8 mouse cellular contexts compared by ENCODE assay signal in the genomic region with DNA sequence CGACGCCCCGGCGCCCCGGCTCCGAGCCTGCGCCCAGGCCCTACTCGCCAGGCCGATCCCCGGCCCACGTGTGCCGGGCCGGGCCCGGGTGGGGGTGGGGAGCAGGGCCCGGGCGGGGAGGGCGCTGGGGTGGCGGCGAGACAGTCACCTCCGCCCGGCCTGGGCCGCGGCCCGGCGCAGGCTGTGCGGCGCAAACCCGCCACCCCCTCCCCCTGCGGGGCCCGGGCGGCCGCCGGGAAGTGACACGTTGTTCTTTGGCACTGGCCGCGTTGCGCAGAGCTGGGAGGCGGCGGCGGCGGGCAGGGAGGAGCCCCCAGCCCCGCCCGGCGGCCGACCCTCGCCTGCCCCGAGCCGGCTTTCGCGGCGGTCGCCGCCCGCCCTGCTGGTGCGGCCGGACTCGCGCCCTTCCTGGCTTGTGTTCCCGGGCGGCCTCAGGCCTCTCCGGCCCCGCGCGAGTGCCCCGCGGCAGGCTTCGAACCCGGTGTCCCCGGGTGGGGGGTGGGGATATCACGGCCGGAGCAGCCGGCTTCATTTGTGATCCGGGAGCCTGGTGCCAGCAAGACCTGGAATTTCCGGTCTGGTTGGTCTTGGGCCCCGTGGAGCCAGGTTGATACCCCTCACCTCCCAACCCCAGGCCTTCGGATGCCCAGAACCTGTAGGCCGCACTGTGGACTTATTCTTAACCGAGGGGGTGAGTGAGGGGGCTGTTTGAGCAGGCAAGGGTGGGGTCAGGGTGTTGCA. TPM values are rescaled to one million over a fixed set of nuclear protein-coding genes. Genes with fewer than 3 reads are reported as not detected.
DNase-seq lines count a peak whose midpoint lies in the region; ATAC-seq and TF ChIP-seq lines count a peak whose summit lies in the region.

No protein-coding gene starts in this region.

- 0% methylated on average over 65 of the region's 78 CpGs for WGBS in forebrain, embryonic 16.5 days
- under 1% methylated on average over 42 of the region's 78 CpGs for WGBS in hindbrain, embryonic 12.5 days
- under 1% methylated on average over 65 of the region's 78 CpGs for WGBS in midbrain, embryonic 10.5 days
- under 1% methylated on average over 73 of the region's 78 CpGs for WGBS in stomach, embryonic 16.5 days

- H3K27me3 ChIP-seq in forebrain, embryonic 16.5 days (replicated peaks; ENCODE audit: control insufficient read depth, insufficient read depth, low read length) = no peaks in the 10 kb centered on the region
- no peaks in the 10 kb centered on the region for H3K27me3 ChIP-seq in hindbrain, embryonic 12.5 days
- H3K27me3 ChIP-seq in midbrain, embryonic 10.5 days (ENCODE audit: low read depth, poor library complexity, severe bottlenecking) = no peaks in the 10 kb centered on the region
- H3K27me3 ChIP-seq in stomach, embryonic 16.5 days (ENCODE audit: control insufficient read depth, insufficient read depth, low read length) = no peaks in the 10 kb centered on the region

- peaks cover 21% of the 10 kb centered on the region for H3K4me1 ChIP-seq in forebrain, embryonic 16.5 days (replicated peaks; ENCODE audit: control insufficient read depth, insufficient read depth, low read length)
- H3K4me1 ChIP-seq in hindbrain, embryonic 12.5 days = peaks cover 19% of the 10 kb centered on the region
- peaks cover 29% of the 10 kb centered on the region for H3K4me1 ChIP-seq in midbrain, embryonic 10.5 days
- peaks cover 28% of the 10 kb centered on the region for H3K4me1 ChIP-seq in stomach, embryonic 16.5 days (ENCODE audit: control insufficient read depth, insufficient read depth, low read length)

- peak; percentile 74; the same call in 1 of the 2 replicates for ATAC-seq in forebrain, embryonic 16.5 days
- peak; percentile 88 for ATAC-seq in hindbrain, embryonic 12.5 days (ENCODE audit: low FRiP score)
- ATAC-seq in stomach, embryonic 16.5 days (ENCODE audit: insufficient read depth, low FRiP score) = peak; percentile 78; the same call in 1 of the 2 replicates

- H3K27ac ChIP-seq in layer of hippocampus, adult 2 months = peak overlapping the region; percentile 86
- H3K27ac ChIP-seq in forebrain, embryonic 16.5 days (ENCODE audit: low read length) = peak overlapping the region; percentile 80
- H3K27ac ChIP-seq in hindbrain, embryonic 12.5 days = peak overlapping the region; percentile 97
- H3K27ac ChIP-seq in midbrain, embryonic 10.5 days (replicated peaks) = peak overlapping the region; percentile 97
- H3K27ac ChIP-seq in stomach, embryonic 16.5 days (ENCODE audit: low read length) = peak overlapping the region; percentile 95

- peak overlapping the region; percentile 71 for H3K4me2 ChIP-seq in forebrain, embryonic 16.5 days (ENCODE audit: low read length)
- H3K4me2 ChIP-seq in hindbrain, embryonic 12.5 days (replicated peaks) = peak overlapping the region; percentile 98
- H3K4me2 ChIP-seq in stomach, embryonic 16.5 days (ENCODE audit: low read depth, low read length) = peak overlapping the region; percentile 98

- intact Hi-C loops in left cerebral cortex, postnatal 4 days (cut with DNase I) = no loop called here

- H3K36me3 ChIP-seq in forebrain, embryonic 16.5 days (ENCODE audit: control insufficient read depth, insufficient read depth) = peaks cover 13% of the 10 kb centered on the region
- H3K36me3 ChIP-seq in hindbrain, embryonic 12.5 days = peaks cover 29% of the 10 kb centered on the region
- H3K36me3 ChIP-seq in midbrain, embryonic 10.5 days = peaks cover 43% of the 10 kb centered on the region
- peaks cover 22% of the 10 kb centered on the region for H3K36me3 ChIP-seq in stomach, embryonic 16.5 days (ENCODE audit: control insufficient read depth, insufficient read depth, low read length)

- peak overlapping the region; percentile 84 for H3K4me3 ChIP-seq in layer of hippocampus, adult 2 months
- H3K4me3 ChIP-seq in forebrain, embryonic 16.5 days (replicated peaks; ENCODE audit: low read length) = peak overlapping the region; percentile 76
- H3K4me3 ChIP-seq in hindbrain, embryonic 12.5 days = peak overlapping the region; percentile 86
- peak overlapping the region; percentile 99 for H3K4me3 ChIP-seq in midbrain, embryonic 10.5 days
- peak overlapping the region; percentile 93 for H3K4me3 ChIP-seq in stomach, embryonic 16.5 days (replicated peaks; ENCODE audit: low read length)

- DNase-seq in layer of hippocampus, adult 2 months (ENCODE audit: low spot score in 2 of 2) = no peak
- DNase-seq in layer of hippocampus, adult 9-10 months (ENCODE audit: low spot score) = no peak
- peak; percentile 61 for DNase-seq in cerebellum, adult 11 months
- peak; percentile 66 for DNase-seq in left cerebral cortex, postnatal 4 days
- no peak for DNase-seq in midbrain, embryonic 10.5 days (ENCODE audit: low spot score)

- no peak for TF ChIP-seq CTCF in layer of hippocampus, adult 2 months (conservative IDR thresholded peaks at IDR 0.05)

- no peaks in the 10 kb centered on the region for H3K9me3 ChIP-seq in forebrain, embryonic 16.5 days (ENCODE audit: control insufficient read depth, low read length)
- no peaks in the 10 kb centered on the region for H3K9me3 ChIP-seq in hindbrain, embryonic 12.5 days (replicated peaks)
- H3K9me3 ChIP-seq in midbrain, embryonic 10.5 days (replicated peaks) = no peaks in the 10 kb centered on the region
- no peaks in the 10 kb centered on the region for H3K9me3 ChIP-seq in stomach, embryonic 16.5 days (replicated peaks; ENCODE audit: control insufficient read depth, low read length)

- peak overlapping the region; percentile 90 for H3K9ac ChIP-seq in forebrain, embryonic 16.5 days (replicated peaks; ENCODE audit: low read depth, low read length)
- peak overlapping the region; percentile 99 for H3K9ac ChIP-seq in hindbrain, embryonic 12.5 days
- H3K9ac ChIP-seq in stomach, embryonic 16.5 days (ENCODE audit: low read length) = peak overlapping the region; percentile 96

RNA-seq across cellular contexts. Expression of a gene that starts 5.0 kb away (rescaled TPM):
- 100 to 1,000 TPM; 283 to 297 TPM for total RNA-seq in layer of hippocampus, adult 2 months (2021)
- polyA plus RNA-seq in forebrain, embryonic 16.5 days (2015; fragmentation: Nextera tagmentation; extraction: Ambion mirVana) = 131 and 142 TPM in 2 replicates
- 197 and 200 TPM in 2 replicates for polyA plus RNA-seq in hindbrain, embryonic 12.5 days (2016; fragmentation: Nextera tagmentation; extraction: Ambion mirVana)
- total RNA-seq in left cerebral cortex, postnatal 4 days (2021) = 100 to 1,000 TPM; 362 to 378 TPM
- polyA plus RNA-seq in midbrain, embryonic 10.5 days (2016; fragmentation: Nextera tagmentation; extraction: Ambion mirVana) = 216 and 221 TPM in 2 replicates
- 144 and 155 TPM in 2 replicates for polyA plus RNA-seq in stomach, embryonic 16.5 days (2015; fragmentation: Nextera tagmentation; extraction: Ambion mirVana)

RNA-seq across cellular contexts. Expression of a gene that starts 19.9 kb away (rescaled TPM):
- total RNA-seq in layer of hippocampus, adult 2 months (2021) = 100 to 1,000 TPM; 450 to 457 TPM
- polyA plus RNA-seq in forebrain, embryonic 16.5 days (2015; fragmentation: Nextera tagmentation; extraction: Ambion mirVana) = 57.4 and 65.3 TPM in 2 replicates
- 19.4 and 19.8 TPM in 2 replicates for polyA plus RNA-seq in hindbrain, embryonic 12.5 days (2016; fragmentation: Nextera tagmentation; extraction: Ambion mirVana)
- 100 to 1,000 TPM; 101 to 115 TPM for total RNA-seq in left cerebral cortex, postnatal 4 days (2021)
- 8.8 and 11.3 TPM in 2 replicates for polyA plus RNA-seq in midbrain, embryonic 10.5 days (2016; fragmentation: Nextera tagmentation; extraction: Ambion mirVana)
- 9.7 and 10.3 TPM in 2 replicates for polyA plus RNA-seq in stomach, embryonic 16.5 days (2015; fragmentation: Nextera tagmentation; extraction: Ambion mirVana)

RNA-seq across cellular contexts. Expression of a gene that starts 21.7 kb away (rescaled TPM):
- 100 to 1,000 TPM; 208 to 213 TPM for total RNA-seq in layer of hippocampus, adult 2 months (2021)
- polyA plus RNA-seq in forebrain, embryonic 16.5 days (2015; fragmentation: Nextera tagmentation; extraction: Ambion mirVana) = 401 and 408 TPM in 2 replicates
- polyA plus RNA-seq in hindbrain, embryonic 12.5 days (2016; fragmentation: Nextera tagmentation; extraction: Ambion mirVana) = 397 and 411 TPM in 2 replicates
- 100 to 1,000 TPM; 262 to 273 TPM for total RNA-seq in left cerebral cortex, postnatal 4 days (2021)
- polyA plus RNA-seq in midbrain, embryonic 10.5 days (2016; fragmentation: Nextera tagmentation; extraction: Ambion mirVana) = 527 and 536 TPM in 2 replicates
- polyA plus RNA-seq in stomach, embryonic 16.5 days (2015; fragmentation: Nextera tagmentation; extraction: Ambion mirVana) = 291 and 307 TPM in 2 replicates

RNA-seq across cellular contexts. Expression of a gene that starts 43.5 kb away (rescaled TPM):
- 10 to 100 TPM; 34.4 to 36.1 TPM for total RNA-seq in layer of hippocampus, adult 2 months (2021)
- 12.4 and 17.0 TPM in 2 replicates for polyA plus RNA-seq in forebrain, embryonic 16.5 days (2015; fragmentation: Nextera tagmentation; extraction: Ambion mirVana)
- polyA plus RNA-seq in hindbrain, embryonic 12.5 days (2016; fragmentation: Nextera tagmentation; extraction: Ambion mirVana) = 7.7 and 10.2 TPM in 2 replicates
- total RNA-seq in left cerebral cortex, postnatal 4 days (2021) = 10 to 100 TPM; 28.6 to 33.0 TPM
- 5.0 and 6.5 TPM in 2 replicates for polyA plus RNA-seq in midbrain, embryonic 10.5 days (2016; fragmentation: Nextera tagmentation; extraction: Ambion mirVana)
- polyA plus RNA-seq in stomach, embryonic 16.5 days (2015; fragmentation: Nextera tagmentation; extraction: Ambion mirVana) = 2.4 and 2.6 TPM in 2 replicates

RNA-seq across cellular contexts. Expression of a gene that starts 44.3 kb away (rescaled TPM):
- 10 to 100 TPM; 26.1 TPM for total RNA-seq in layer of hippocampus, adult 2 months (2021)
- 84.5 and 94.4 TPM in 2 replicates for polyA plus RNA-seq in forebrain, embryonic 16.5 days (2015; fragmentation: Nextera tagmentation; extraction: Ambion mirVana)
- polyA plus RNA-seq in hindbrain, embryonic 12.5 days (2016; fragmentation: Nextera tagmentation; extraction: Ambion mirVana) = 68.6 and 80.7 TPM in 2 replicates
- 10 to 100 TPM; 30.5 to 32.0 TPM for total RNA-seq in left cerebral cortex, postnatal 4 days (2021)
- polyA plus RNA-seq in midbrain, embryonic 10.5 days (2016; fragmentation: Nextera tagmentation; extraction: Ambion mirVana) = 136 and 148 TPM in 2 replicates
- polyA plus RNA-seq in stomach, embryonic 16.5 days (2015; fragmentation: Nextera tagmentation; extraction: Ambion mirVana) = 75.2 and 84.9 TPM in 2 replicates

Comparison
In these comparisons a context has a peak if more than half of its experiments do, and no peak if none do; other contexts are left out.
1. DNase-seq: peak in cerebellum, adult 11 months (single experiment) and left cerebral cortex, postnatal 4 days (single experiment); none in layer of hippocampus, adult 2 months (0 of 2), layer of hippocampus, adult 9-10 months (single experiment) and midbrain, embryonic 10.5 days (single experiment).
2. Peak in every context shown above with its lines, with median percentiles within 50 percentile points of each other: H3K27ac ChIP-seq, H3K4me3 ChIP-seq, ATAC-seq, H3K4me2 ChIP-seq and H3K9ac ChIP-seq.